Mouse (Mus musculus) kidney, adult 10 weeks (tissue): ENCODE measurements around the gene Nek3. TPM values are rescaled to one million over a fixed set of nuclear protein-coding genes. Genes with fewer than 3 reads are reported as not detected.

Source experiments
- polyA plus RNA-seq: library from polyadenylated mRNA; stranded (reverse); fragments of 350-450 nt; fragmentation: Illumina TruSeq; extraction: RNeasy Lipid Tissue Mini Kit (QIAGEN cat#74804); gene quantifications from one replicate; pipeline ENCODE4 v1.2.3, GENCODE M21; 2014; ENCODE audit warnings: low read depth, low replicate concordance

The Nek3 gene
- 2.2 TPM for polyA plus RNA-seq

DNA sequence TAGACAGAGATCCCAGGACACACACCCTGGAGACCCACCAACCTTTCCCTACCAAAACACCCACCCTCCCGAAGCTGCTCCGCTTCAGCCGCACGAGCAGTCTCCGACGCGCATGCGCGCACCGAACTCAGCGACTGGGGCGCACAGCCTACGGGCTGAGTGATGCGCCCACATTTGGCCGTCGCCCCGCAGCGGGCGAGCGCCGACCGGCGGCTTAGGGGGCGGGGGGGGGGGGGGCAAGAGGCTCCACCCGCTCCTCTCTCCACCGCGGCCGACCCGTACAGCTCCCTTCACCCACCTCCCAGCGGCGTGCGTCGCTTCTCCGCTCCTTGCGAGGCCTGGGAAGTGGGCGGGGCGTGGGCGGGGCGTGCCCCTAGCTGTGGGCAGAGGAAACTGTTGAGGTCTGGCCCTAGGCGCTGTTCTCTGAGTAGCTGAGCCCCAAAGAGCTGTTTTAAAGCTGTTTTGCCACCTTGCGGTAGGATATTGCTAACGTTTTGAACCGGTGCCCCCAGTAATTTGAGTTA is at the start of gene Nek3:
Gene Nek3 (minus strand): TSS at position 356 of the 524 bp plus-strand sequence.

GRCm38 (mm10) chr8:22192660-22193431 is 26.6 kb upstream of the Nek3 start, which contains the start of gene Vps36:
TSS of gene Vps36 (plus strand) at chr8:22192809.

DNA sequence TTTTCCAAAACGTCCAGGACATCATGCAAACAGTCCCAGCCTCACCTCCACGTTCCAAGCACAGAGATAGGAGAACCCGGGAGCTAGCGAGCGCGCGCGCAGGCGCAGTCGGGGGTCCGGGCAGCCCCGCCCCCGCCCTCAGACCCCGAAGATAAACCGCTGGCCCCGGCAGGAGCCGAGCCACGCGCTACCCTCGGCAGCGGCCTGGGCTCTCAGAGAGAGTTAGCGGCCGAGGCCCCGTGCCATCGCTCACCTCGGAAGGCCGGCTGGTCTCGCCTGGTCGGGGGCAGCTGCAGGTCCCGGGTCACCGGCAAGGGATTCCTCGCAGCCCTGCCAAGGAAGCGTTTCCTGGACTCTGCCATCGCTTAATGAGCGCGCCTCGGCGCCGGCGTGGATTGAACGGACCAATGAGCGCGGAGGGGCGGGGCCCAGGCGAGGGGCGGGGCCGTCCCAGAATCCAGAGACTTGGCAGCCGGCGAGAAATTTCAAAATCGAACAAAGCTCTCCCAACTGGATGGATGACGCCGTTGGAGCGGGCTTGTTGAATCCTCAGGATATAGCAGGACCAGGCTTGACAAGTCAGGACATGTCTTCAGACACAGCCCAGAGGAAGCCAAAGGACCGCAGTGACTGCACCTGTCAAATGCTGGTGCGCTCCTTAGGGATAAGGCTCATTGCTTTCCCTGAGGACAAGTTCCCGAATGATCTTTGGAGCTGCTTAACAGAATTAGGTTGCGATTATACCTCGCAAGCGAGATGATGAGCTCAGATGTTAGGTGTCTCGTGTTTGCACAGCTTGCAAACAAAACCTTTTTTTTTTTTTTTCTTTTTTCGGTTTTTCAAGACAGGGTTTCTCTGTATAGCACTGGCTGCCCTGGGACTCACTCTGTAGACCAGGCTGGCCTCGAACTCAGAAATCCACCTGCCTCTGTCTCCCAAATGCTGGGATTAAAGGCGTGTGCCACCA is 19.5 kb upstream of the Nek3 start, which contains the start of gene Ckap2:
Gene Ckap2 (minus strand): TSS at position 389 of the 967 bp plus-strand sequence.

GRCm38 (mm10) chr8:22124220-22125152 is 41.7 kb downstream of the Nek3 start, which contains the start of gene Nek5:
TSS of gene Nek5 (minus strand) at chr8:22125053.

Other genes with a start within 250 kb of the Nek3 start
- not detected for gene Defb15, start 233.7 kb downstream of the Nek3 start, polyA plus RNA-seq
- not detected for gene Defb35, start 228.1 kb downstream of the Nek3 start, polyA plus RNA-seq
- not detected for gene Defb13, start 219.7 kb downstream of the Nek3 start, polyA plus RNA-seq
- not detected for gene Fam90a1a, start 207.7 kb downstream of the Nek3 start, polyA plus RNA-seq
- gene Ccdc70, start 196.7 kb downstream of the Nek3 start, polyA plus RNA-seq, result not detected
- 0.36 TPM for gene Atp7b, start 106.1 kb downstream of the Nek3 start, polyA plus RNA-seq
- gene Alg11, start 105.7 kb downstream of the Nek3 start, polyA plus RNA-seq, result 26.7 TPM
- 4.3 TPM for gene Nek5, start 41.4 kb downstream of the Nek3 start, polyA plus RNA-seq
- 0.65 TPM for gene Ckap2, start 19.4 kb upstream of the Nek3 start, polyA plus RNA-seq
- 46.7 TPM for gene Vps36, start 26.4 kb upstream of the Nek3 start, polyA plus RNA-seq
- 0.57 TPM for gene Thsd1, start 60.9 kb upstream of the Nek3 start, polyA plus RNA-seq
- gene Tpte, start 117.0 kb upstream of the Nek3 start, polyA plus RNA-seq, result not detected
- 183 TPM for gene Slc25a15, start 232.2 kb upstream of the Nek3 start, polyA plus RNA-seq
- gene Mrps31, start 244.9 kb upstream of the Nek3 start, polyA plus RNA-seq, result 51.1 TPM